Mouse (Mus musculus) frontal cortex, postnatal 36 days (tissue): Measurements from ENCODE around the gene S1pr4.

ENCODE experiments used
- DNase-seq, 2 experiments: peaks; one replicate each; pipeline ENCODE4 v3.0.0; 2022; ENCODE audit warnings: low spot score in 2 of 2

S1pr4 gene

DNA sequence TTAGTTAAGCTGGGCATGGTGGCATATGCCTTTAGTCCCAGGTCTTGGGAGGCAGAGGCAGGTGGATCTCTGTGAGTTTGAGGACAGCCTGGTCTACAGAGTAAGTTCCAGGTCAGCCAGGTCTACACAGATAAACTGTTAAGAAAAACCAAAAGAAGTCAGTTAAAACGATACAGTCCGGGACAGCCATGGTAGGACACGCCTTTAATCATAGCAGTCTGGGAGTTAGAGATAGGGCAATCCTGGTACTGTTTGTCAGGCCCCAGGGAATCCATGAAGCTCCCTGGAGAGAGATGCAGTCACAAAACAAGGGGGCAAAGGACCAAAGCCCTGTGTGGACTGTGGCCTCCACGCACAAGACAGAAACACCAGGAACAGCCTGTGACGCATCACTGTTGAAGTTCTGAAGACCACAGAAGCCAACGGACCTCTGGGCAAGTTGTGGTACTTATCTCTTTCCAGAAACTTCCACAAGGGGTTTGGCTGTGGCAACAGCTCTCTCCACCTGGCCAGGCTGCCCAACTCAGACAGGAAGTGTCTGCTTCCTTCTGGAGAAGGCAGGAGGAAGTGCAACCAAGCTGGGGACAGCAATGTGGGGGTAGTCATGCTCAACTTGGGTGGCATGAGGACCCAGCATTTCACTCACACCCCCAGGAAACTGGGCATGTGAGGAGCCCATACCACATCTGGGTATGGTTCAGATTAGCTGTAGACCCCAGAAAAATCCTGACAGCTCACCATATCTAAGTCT, 19.5 kb upstream of the S1pr4 start:
- DNase-seq: no peak

DNA sequence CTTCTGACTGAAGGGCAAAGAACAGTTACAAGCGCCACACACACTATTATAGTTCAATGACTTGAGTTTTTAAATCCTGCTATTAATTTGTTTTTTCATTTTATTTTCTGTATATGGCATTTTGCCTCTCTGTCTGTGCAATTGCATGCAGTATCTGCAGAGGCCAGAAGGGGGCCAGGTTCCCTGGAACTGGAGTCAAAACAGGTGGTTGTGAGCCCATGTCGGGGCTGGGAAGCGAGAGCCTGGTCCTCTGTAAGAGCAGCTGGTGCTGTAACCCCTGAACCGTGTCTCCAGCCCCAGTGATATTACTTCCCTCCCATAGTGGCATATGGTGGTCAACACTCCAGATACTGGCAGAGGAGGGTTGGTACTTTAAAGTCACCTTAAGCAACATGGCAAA, 18.6 kb upstream of the S1pr4 start:
- DNase-seq: peak in 1 of 2 experiments; percentile 59

DNA sequence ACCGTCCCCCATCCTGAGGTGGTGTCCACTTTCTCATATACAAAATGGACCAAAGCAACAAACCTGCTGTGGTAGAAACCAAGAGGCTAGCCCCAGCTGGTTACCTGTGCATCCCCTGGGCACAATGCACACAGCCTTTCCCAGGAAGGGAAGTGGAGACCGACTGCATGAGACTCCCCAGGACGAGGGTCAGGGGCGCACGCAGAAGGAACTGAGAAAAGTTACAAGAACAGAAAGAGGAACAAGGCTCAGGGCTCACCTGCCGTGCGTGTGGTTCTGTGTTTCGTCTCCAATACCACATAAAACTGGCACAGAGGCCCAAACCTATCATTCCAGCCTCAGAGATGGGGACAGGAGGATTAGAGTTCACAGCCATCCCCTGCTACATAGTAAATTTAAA, 17.3 kb upstream of the S1pr4 start:
- DNase-seq: no peak

DNA sequence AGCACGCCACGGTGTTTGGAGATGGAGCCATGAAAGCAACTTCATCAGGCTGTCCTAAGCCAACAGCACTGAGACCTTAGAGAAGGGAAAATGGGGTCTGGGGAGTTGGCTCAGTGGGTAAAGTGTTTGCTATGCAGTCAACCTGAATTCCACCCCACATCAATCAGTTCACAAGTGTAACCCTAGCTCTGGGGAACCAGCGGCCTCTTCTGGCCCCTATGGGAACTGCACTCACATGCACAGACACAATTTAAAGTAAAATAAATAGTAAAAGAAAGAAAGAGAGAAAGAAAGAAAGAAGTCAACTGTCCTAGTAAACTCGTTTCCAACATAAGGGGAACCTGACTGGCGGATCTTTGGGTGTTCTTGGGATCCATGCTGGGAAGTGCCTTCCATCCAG, 13.9 kb upstream of the S1pr4 start:
- DNase-seq: no peak

DNA sequence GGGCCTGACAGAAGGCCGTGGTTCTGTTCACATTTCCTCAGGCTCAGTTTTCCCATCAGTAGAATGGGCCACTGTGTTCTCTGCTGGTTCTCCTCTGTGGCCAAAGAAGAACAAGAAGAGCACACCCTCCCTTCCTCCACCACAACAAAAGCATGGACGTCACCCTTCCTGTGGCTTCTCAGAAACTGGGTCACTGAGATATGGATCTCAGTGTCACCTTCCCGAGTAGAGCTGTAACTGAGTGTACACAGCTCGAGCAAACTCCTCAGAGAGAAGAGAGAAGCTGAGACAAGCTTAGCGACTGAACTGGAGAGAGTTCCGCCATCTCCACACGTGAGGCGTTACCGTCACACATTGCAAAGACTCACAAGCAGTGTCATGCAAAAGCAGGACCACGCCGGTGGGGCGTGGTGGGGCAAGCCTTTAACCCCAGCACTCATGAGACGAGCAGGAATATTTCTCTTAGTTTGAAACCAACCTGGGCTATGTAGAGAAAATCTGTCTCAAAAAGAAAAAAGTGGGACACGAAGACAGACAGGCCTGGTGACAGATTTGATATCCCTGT, 10.4 kb upstream of the S1pr4 start:
- DNase-seq: no peak

- DNase-seq: no peak
Observed at GRCm38 (mm10) chr10:81507691-81508489, 8.0 kb upstream of the S1pr4 start.

DNA sequence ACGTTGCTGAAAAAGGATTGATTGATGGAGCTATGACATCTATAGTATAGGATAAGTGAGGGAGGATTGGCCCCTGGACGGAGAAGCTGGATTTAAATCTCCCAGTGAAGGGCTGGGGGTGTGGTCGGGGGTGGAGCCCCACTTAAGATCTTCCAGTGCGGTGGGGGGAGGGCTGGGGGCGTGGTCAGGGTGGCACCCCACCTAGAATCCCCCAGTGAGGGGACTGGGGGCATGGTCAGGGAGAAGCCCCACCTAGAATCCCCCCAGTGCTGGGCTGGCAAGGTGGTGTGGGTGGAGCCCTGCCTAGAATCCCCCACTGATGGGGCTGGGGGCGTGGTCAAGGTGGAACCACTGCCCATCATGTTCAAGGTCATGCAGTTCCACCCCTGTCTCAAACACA, 7.2 kb upstream of the S1pr4 start:
- no peak for DNase-seq

- DNase-seq: no peak
Observed at GRCm38 (mm10) chr10:81505016-81505664, 5.2 kb upstream of the S1pr4 start.

DNA sequence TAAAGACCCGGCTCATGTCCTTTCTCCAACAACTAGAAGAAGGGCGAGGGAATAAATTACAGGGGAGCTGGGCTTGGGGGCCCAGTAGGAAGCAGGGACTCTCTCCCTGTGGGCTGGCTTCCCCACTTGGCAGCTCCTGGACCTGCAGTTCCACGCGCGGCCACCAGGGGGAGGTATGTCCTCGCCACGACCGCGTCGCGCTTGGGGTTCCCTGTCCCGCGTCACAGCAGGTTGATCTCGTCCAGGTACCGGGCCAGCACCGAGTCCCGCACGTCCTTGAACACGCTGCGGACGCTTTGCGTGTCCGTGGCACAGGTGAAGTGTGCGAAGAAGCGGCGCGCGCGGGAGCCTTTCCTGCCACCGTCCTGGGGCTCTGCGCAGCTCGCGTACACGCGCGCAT, 2.7 kb upstream of the S1pr4 start:
- DNase-seq: peak; percentile 92

GRCm38 (mm10) chr10:81501863-81502262, 1.9 kb upstream of the S1pr4 start:
- DNase-seq: no peak

- no peak for DNase-seq
Observed at GRCm38 (mm10) chr10:81499250-81499901, 556 bp downstream of the S1pr4 start.

DNA sequence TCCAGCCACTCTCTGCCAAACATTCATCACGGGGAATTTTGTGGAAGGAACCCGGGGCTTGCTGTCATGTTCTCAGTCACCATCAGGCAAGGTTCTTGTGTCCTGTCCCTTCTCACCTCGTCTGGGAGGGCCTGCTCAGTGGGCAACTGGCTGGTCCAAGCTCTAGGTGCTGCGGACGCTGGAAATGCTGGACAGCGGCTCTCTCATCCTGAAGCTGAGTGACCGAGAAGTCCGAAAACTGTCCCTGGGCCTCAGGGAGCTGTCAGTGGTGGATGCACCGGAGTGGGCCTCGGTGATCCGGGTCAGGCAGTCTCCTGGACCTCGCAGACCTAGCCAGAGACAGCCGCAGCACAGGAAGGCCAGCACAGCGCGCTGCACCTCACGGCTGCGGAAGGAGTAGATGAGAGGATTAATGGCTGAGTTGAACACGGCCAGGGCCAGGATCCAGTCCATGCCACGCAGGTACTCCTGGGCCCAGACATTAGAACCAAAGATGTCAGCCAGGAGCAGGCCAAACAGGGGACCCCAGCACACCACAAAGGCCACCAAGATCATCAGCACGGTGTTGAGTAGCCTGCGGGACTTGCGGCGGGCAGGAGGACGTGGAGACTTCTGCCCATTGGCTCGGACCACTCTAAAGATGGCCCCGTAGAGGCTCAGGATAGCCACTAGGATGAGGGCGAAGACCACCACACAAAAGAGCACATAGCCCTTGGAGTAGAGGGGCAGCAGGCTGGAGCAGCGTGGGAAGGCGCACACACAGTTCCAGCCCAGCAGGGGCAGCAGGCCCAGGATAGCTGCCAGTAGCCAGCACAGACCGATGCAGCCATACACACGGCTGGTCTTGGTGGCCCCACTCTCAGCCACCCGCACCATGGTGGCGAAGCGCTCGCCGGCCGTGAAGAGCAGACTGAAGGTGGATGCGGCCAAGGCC, 1.3 kb downstream of the S1pr4 start:
- no peak for DNase-seq

DNA sequence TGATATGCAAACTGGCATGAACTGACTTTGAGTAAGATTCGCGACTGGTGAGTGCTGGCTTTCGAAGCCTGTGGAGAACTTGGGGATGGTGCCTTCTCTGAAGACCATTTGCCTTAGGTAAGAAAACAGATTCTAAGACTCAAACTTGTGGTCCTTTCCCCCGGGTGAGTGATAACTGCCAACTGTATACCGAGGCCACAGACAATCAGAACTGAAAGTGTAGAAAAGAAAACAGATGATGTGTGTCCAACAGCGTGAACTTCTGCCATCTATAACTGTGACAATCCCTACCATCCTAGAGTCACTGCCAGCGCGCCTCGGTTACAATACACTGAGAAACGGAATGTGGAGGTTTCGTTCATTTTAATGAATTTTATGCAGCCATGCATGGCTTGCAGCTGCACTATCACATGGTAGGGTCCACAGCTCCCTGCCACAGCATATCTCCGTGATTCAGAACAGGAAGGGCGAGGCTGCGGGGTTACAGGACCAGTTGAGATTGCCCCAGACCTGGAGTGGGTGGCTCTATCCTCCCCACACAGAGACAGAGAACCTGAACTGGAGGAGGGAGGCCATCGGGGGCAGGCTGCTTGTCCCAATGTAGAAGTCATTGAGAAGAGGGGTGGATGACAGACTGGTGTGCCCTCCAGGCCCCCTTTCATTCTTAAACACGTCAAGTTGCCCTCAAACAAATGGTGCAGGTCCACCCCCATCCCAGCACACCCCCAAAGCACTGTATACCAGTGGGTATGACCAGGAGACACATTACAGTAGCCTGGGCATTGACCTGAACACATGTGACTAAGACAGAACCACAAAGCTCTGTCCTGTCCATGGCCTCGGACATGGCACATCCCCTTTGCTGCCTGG, 2.3 kb downstream of the S1pr4 start:
- DNase-seq: no peak

DNA sequence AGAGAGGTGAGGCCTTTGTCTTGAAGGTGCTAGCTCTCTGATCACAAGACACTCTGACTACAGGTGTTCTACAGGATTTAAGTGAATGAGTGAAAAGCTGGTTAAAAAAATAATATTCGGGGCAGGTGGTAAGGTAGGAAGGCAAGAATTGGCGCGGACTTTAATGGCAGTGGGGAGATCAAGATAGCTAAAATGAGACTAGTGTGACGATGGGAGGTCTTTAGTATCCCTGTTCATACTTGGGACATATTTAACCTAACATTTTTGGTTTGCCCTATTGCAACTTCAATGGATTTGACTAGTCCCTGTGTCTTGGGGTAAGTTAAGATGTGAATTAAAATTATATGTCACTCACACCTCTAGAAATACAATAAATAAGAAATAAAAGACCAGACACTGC, 3.0 kb downstream of the S1pr4 start:
- no peak for DNase-seq

- DNase-seq: peak; percentile 98 to 99
Observed at GRCm38 (mm10) chr10:81496264-81496901, 3.5 kb downstream of the S1pr4 start, which contains the start of gene Ncln. TSS of gene Ncln (minus strand) at chr10:81496392.

- no peak for DNase-seq
Observed at GRCm38 (mm10) chr10:81495616-81496263, 4.2 kb downstream of the S1pr4 start.

DNA sequence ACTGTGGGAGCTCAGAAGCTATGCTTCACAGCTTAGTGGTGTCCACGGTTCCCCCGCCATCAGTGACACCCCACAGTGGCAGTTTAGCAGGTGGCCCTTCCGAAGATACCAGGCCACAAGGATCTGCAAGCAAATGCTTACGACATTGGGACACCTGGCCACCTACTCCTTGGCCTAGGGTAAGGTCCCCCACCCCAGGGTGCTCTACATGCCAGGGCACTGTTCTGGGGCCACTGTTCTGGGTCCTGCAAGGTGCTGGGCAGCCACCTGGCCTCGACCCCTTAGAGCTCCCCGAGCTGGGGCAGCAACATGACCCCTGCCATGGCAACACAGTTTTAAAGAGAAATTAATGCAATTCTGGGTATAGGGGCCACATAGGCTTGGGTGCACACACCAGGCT, 4.8 kb downstream of the S1pr4 start:
- no peak for DNase-seq

DNA sequence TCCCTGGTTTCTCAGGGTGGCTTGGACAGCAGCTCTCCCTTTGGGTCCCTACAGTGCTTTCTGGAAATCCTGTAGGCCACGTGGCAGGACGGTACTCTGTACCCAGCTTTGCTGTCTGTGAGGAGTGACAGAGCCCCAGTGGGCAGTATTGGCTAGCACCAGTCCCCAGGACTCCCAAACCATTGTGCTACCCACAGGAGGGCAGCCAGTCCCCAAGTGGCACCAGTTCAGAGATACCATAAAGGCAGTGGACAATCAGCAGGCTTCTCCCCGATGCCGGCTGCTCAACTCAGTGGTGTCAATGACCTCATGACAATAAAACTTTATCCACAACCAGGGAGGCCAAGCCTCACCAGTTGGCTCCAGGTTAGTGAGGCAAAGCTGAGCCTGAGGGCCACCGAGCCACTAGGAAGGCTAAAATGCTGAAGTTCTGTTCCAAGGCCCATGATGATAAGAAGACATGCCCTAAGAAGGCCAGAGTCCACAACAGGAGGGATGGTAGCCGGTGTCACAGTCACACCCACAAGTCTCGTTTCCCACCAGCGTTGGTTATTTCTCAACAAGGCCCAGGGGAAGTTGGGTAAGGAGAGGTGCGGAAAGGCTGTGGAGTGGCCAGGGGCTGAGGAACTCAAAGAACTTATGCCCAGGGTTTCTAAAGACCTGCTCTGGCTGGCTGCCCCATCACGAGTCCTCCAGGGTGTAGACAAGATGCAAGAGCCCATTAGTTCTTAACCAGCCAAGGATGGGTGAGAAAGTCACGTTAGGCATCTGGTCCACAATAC, 5.5 kb downstream of the S1pr4 start:
- no peak for DNase-seq
